Mouse (Mus musculus) ES-E14 (cell line): ENCODE measurements at regions not wholly inside any gene's neighbourhood (a gene's known extent, or its start where the extent isn't known, plus 50 kb on each side); places are given as distances from the start of the nearest gene placed in this dataset.

ENCODE experiments used
- DNase-seq: peaks from one replicate; pipeline ENCODE4 v3.0.0-alpha.2; 2013; ENCODE audit warnings: low read depth, low spot score
- H3K27ac ChIP-seq: 2 replicates; pipeline ENCODE4 v1.5.1; 2012; ENCODE audit warnings: low read depth, mild to moderate bottlenecking, low read length, moderate library complexity, mixed read lengths; ENCODE audit not compliant: poor library complexity, insufficient read depth, severe bottlenecking
- H3K36me3 ChIP-seq: 2 replicates; pipeline ENCODE4 v1.6.1; 2012; ENCODE audit warnings: mild to moderate bottlenecking, low read length, moderate library complexity, mixed read lengths; ENCODE audit not compliant: control insufficient read depth, poor library complexity, insufficient read depth, severe bottlenecking
- H3K4me1 ChIP-seq, 2 experiments: fragments of 150-350 bp in 1 of 2; sonication (generic) in 1 of 2; 2 replicates each; pipeline ENCODE4 v1.6.1; 2012; ENCODE audit warnings: low read length in 2 of 2, mild to moderate bottlenecking in 1 of 2, mixed read lengths in 1 of 2; ENCODE audit not compliant: control insufficient read depth in 2 of 2, insufficient read depth in 2 of 2, poor library complexity in 1 of 2
- H3K4me3 ChIP-seq, 2 experiments: fragments of 150-350 bp in 1 of 2; sonication (generic) in 1 of 2; 2 replicates each; pipeline ENCODE4 v1.5.1; 2012; ENCODE audit warnings: low read length in 2 of 2, low read depth in 1 of 2, mild to moderate bottlenecking in 1 of 2, mixed read lengths in 1 of 2; ENCODE audit not compliant: insufficient read depth in 1 of 2, poor library complexity in 1 of 2, severe bottlenecking in 1 of 2
- H3K9ac ChIP-seq: 2 replicates; pipeline ENCODE4 v1.6.1; 2012; ENCODE audit warnings: low read depth, mild to moderate bottlenecking, low read length, mixed read lengths; ENCODE audit not compliant: poor library complexity, insufficient read depth, severe bottlenecking
- H3K9me3 ChIP-seq: fragments of 150-350 bp; sonication (generic); 2 replicates; pipeline ENCODE4 v1.6.1; 2012; ENCODE audit warnings: low read depth, mild to moderate bottlenecking, low read length; ENCODE audit not compliant: control insufficient read depth, insufficient read depth
- CHD2 ChIP-seq: IDR thresholded peaks from 2 replicates; pipeline ENCODE4 v1.6.1; 2014; ENCODE audit warnings: mild to moderate bottlenecking, low read depth, low read length, inconsistent platforms
- HCFC1 ChIP-seq: IDR thresholded peaks from 2 replicates; pipeline ENCODE4 v1.6.1; 2012; ENCODE audit warnings: low read length, inconsistent platforms, borderline replicate concordance; ENCODE audit not compliant: insufficient read depth
- MAFK ChIP-seq: IDR thresholded peaks from 2 replicates; pipeline ENCODE4 v1.6.1; 2014; ENCODE audit warnings: mild to moderate bottlenecking, low read depth, low read length, inconsistent platforms; ENCODE audit not compliant: insufficient read depth
- ZC3H11A ChIP-seq: IDR thresholded peaks from 2 replicates; pipeline ENCODE4 v1.6.1; 2012; ENCODE audit warnings: low read depth, mild to moderate bottlenecking, inconsistent platforms, low read length, borderline replicate concordance
- ZNF384 ChIP-seq: IDR thresholded peaks from 2 replicates; pipeline ENCODE4 v1.6.1; 2012; ENCODE audit warnings: low read depth, low read length, inconsistent platforms
- in situ Hi-C, 2 experiments: fragments of 600-800 bp; cut with MboI; formaldehyde crosslinking; loops; one replicate each; pipeline ENCODE4 v1.15.1; 2025; ENCODE audit warnings: low sequenced_read_pairs in 2 of 2, inconsistent platforms in 1 of 2; ENCODE audit not compliant: unreplicated experiment in 2 of 2

GRCm38 (mm10) chr3:52756816-52757215 lies 260.2 kb downstream of the Cog6 start:
- no peak overlapping the region for H3K9ac ChIP-seq
- in situ Hi-C loops, result loop anchor here in 1 of 2 experiments (25.0 kb wide), 1 partner anchor 495 kb away; the partner anchor contains the start of gene Foxo1
- no peak for DNase-seq

DNA sequence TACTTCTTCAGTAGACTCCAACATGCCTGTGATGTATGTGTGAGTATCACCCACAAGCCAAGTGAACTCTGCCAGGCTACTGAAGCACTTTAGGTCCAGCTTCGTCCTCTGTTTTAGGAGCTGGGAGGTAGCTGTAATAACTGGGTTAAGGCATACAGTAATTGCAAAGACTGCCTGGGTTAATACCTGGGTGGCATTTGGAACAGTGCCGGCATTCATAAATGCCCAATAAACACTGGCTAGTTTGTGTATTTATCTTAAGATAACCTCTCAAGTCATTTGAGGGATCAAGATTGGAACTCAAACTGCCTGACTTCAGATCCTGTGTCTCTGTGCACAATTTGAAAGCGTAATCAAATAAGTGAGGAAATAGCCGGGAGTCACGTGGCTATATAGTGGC lies 261.0 kb downstream of the Cog6 start:
- no peaks in the 10 kb centered on the region for H3K4me1 ChIP-seq
- DNase-seq, result no peak
- in situ Hi-C loops, result loop anchor here in 1 of 2 experiments (25.0 kb wide), 1 partner anchor 494 kb away; the partner anchor contains the start of gene Foxo1

More at GRCm38 (mm10) chr3:52756816-52757215, 260.2 kb downstream of the Cog6 start:
- Histone ChIP-seq H3K27ac (no peak overlapping the region), H3K36me3 (no peaks in the 10 kb centered on the region), H3K9me3 (no peaks in the 10 kb centered on the region), H3K4me1 (no peaks in the 10 kb centered on the region), H3K4me3 (no peak overlapping the region)
- TF ChIP-seq ZC3H11A, result no peak
- TF ChIP-seq MAFK, result no peak
- no peak for TF ChIP-seq CHD2
- no peak for TF ChIP-seq ZNF384
- TF ChIP-seq HCFC1, result no peak

DNA sequence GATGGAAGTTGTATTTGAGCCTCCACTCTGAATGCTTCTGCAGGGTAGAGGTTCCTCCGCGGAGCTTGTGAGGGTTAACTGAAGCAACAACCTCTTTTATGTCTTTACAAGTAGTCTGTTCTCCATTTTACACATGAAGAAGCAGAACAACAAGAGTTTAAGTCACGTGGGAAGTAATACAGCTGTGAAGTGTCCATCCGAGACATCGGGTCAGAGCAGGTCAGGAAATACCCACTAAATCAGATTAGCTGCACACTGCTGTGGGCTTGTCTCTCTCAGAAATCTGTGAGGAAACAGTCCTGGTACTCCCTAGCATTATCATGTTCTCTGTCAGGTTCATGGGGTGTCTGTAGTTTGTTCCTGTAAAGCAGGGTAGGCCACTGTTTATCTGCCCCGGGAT lies 262.1 kb downstream of the Cog6 start:
- DNase-seq, result no peak
- Histone ChIP-seq H3K36me3 (no peaks in the 10 kb centered on the region), H3K4me3 (no peak overlapping the region), H3K9ac (no peak overlapping the region), H3K9me3 (no peaks in the 10 kb centered on the region), H3K4me1 (no peaks in the 10 kb centered on the region), H3K27ac (no peak overlapping the region)
- in situ Hi-C loops, result loop anchor here in 1 of 2 experiments (25.0 kb wide), 1 partner anchor 493 kb away; the partner anchor contains the start of gene Foxo1
- no peak for TF ChIP-seq ZNF384
- TF ChIP-seq HCFC1, result no peak
- no peak for TF ChIP-seq ZC3H11A
- TF ChIP-seq CHD2, result no peak
- TF ChIP-seq MAFK, result no peak

More for the DNA sequence above, 261.0 kb downstream of the Cog6 start:
- no peak overlapping the region for H3K4me3 ChIP-seq
- H3K9me3 ChIP-seq, result no peaks in the 10 kb centered on the region
- no peak for TF ChIP-seq ZC3H11A
- no peak for TF ChIP-seq MAFK
- TF ChIP-seq ZNF384, result no peak
- TF ChIP-seq HCFC1, result no peak
- no peak for TF ChIP-seq CHD2
- no peak overlapping the region for H3K27ac ChIP-seq
- H3K9ac ChIP-seq, result no peak overlapping the region
- H3K36me3 ChIP-seq, result no peaks in the 10 kb centered on the region

DNA sequence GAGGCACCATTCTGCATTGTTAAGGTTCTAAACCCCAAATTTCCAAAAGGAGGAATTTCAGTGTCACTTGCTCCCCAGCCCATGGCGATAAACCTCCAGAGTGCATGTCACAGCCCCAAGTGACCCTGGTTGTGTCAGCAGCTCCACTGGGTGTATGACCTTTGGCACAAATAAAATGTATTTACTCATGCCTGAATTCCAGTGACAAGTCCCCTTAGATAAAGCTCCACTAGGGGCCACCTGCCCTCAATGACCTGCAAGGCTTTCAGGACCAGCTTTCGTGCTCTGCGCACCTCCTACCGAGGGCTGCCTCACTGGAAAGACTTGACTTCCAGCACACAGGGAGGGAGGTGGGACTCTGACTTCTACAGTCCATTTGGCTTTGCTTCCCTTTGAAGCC lies 262.6 kb downstream of the Cog6 start:
- H3K27ac ChIP-seq, result no peak overlapping the region
- H3K9me3 ChIP-seq, result no peaks in the 10 kb centered on the region
- no peak overlapping the region for H3K9ac ChIP-seq
- in situ Hi-C loops, result loop anchor here in 1 of 2 experiments (25.0 kb wide), 1 partner anchor 492 kb away; the partner anchor contains the start of gene Foxo1
- no peaks in the 10 kb centered on the region for H3K36me3 ChIP-seq
- no peak overlapping the region for H3K4me3 ChIP-seq
- DNase-seq, result no peak
- H3K4me1 ChIP-seq, result no peaks in the 10 kb centered on the region
- TF ChIP-seq ZC3H11A (no peak), MAFK (no peak), HCFC1 (no peak), ZNF384 (no peak), CHD2 (no peak)

DNA sequence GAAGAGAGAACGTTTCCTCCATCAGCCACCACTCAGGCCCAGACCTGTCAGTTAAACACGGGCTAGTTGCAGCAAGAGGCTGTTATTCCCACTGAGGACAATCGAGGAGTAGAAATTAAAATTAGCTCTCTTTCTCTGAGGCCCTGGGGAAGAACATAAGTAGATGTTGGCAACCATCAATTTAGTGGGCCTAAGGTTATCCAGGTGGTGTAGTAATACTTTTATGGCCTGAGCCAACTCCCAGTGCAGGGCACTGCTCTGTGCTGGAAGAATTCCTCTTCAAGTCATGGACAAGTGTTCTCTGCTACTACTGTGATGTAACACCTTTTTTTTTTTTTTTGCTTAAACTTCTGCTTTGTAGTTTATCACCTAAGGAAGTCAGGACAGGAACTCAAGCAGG lies 270.1 kb downstream of the Cog6 start:
- Histone ChIP-seq H3K9ac (no peak overlapping the region), H3K36me3 (no peaks in the 10 kb centered on the region), H3K4me1 (no peaks in the 10 kb centered on the region), H3K4me3 (no peak overlapping the region), H3K9me3 (no peaks in the 10 kb centered on the region), H3K27ac (no peak overlapping the region)
- DNase-seq, result no peak
- in situ Hi-C loops, result no loop called here
- TF ChIP-seq ZNF384, result no peak
- no peak for TF ChIP-seq CHD2
- no peak for TF ChIP-seq HCFC1
- no peak for TF ChIP-seq ZC3H11A
- no peak for TF ChIP-seq MAFK
